Mouse (Mus musculus): ENCODE measurements around the gene Sh3bp5l.
"Not testable (repeated sequence)": the region's sequence is repeated elsewhere in the genome, so short reads cannot be mapped to it uniquely, and the experiment has no call there.

Gene Sh3bp5l

GRCm38 (mm10) chr11:58330276-58331148 lies at the start of gene Sh3bp5l, which contains the start of gene Zfp672:
Gene Sh3bp5l (plus strand): TSS chr11:58330724.
Gene Zfp672 (minus strand): TSS chr11:58330339.
- in situ Hi-C loops (cut with MboI, MseI) = loop anchor here (10.0 kb wide), 1 partner anchor 756 kb away; no protein-coding TSS in a partner anchor

GRCm38 (mm10) chr11:58281970-58282496 lies 48.5 kb upstream of the Sh3bp5l start:
- in situ Hi-C loops (cut with MboI, MseI) = no loop called here

DNA sequence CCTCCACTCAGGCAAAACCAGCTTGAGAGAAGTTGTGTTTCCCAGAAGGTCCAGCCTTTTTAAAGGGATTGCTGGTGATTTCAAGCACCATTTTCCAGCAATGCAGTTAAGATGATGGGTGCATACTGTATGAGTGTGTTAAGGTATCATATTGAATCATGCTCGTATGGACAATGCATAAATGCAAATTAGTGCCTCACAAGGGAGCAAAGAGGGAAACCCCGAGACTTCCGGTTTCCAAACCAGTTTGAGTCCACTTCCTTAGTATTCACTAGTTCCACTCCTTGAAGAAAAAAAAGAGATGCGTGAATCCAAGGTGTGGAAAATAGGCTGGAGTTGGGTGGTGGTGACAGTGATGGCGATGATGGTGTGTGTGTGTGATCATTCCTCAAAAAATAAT lies 48.0 kb upstream of the Sh3bp5l start:
- in situ Hi-C loops (cut with MboI, MseI) = no loop called here

- in situ Hi-C loops (cut with MboI, MseI) = loop anchor here (5.0 kb wide), 2 partner anchors 48 to 118 kb away; partner anchors contain the start of gene Mrpl22
Measured at GRCm38 (mm10) chr11:58289992-58290682, 40.4 kb upstream of the Sh3bp5l start.

GRCm38 (mm10) chr11:58290812-58291211 lies 39.7 kb upstream of the Sh3bp5l start:
- in situ Hi-C loops (cut with MboI, MseI) = loop anchor here (5.0 kb wide), 1 partner anchor 119 kb away; the partner anchor contains the start of gene Mrpl22

- in situ Hi-C loops (cut with MboI, MseI) = loop anchor here (5.0 kb wide), 1 partner anchor 120 kb away; the partner anchor contains the start of gene Mrpl22
Measured at GRCm38 (mm10) chr11:58292791-58293190, 37.7 kb upstream of the Sh3bp5l start.

DNA sequence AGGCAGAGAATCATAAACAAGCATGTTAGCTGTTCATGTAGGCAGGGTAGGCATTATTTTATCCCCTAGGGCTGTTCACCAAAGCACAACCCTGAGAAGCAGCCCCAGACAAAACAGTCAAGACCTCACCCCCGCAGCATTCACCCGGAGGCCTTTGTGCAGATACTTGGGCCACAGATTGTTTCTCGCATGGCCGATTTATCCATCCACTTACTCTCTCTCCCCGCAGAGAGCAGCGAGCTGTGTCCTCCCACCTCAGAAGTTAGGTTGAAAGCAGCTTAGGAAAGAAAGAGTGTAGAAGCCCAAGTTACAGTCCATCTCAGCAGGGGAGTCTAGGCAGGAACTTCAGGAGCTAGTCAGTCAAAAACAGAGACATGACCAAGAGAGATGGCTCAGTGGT lies 33.1 kb upstream of the Sh3bp5l start:
- in situ Hi-C loops (cut with MboI, MseI) = no loop called here

- in situ Hi-C loops (cut with MboI, MseI) = no loop called here
Measured at GRCm38 (mm10) chr11:58301057-58301456, 29.5 kb upstream of the Sh3bp5l start.

- in situ Hi-C loops (cut with MboI, MseI) = no loop called here
Measured at GRCm38 (mm10) chr11:58301837-58302754, 28.4 kb upstream of the Sh3bp5l start.

- in situ Hi-C loops (cut with MboI, MseI) = no loop called here
Measured at GRCm38 (mm10) chr11:58302774-58303445, 27.6 kb upstream of the Sh3bp5l start.

GRCm38 (mm10) chr11:58303594-58303993 lies 26.9 kb upstream of the Sh3bp5l start:
- in situ Hi-C loops (cut with MboI, MseI) = no loop called here

GRCm38 (mm10) chr11:58305299-58305698 lies 25.2 kb upstream of the Sh3bp5l start:
- in situ Hi-C loops (cut with MboI, MseI) = not testable (repeated sequence)

DNA sequence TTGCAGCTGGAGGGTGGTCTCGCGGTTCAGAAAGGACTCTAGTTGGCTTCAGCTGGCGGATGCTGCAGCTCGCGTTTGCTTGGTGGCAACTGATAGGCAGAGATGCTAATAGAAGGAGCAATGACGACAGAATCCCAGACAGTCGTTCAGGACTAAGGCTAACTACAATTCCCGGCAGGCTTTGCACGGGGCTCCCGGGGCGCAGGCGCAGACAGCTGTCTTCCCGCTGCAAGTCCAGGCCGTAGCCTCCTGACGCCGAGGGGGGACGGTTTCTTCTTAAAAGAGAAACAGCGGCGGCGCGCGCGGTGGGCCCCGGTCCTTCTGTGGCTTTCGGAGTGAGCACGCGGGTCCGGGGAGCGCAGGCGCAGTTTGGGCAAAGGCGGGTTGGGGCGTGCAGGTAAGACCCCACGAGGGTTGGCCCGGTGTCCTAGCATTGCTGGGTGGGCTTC lies 23.6 kb upstream of the Sh3bp5l start, which contains the start of gene Zfp692:
Gene Zfp692 (plus strand): TSS at position 210 of the 449 bp plus-strand sequence.
- in situ Hi-C loops (cut with MboI, MseI) = no loop called here

DNA sequence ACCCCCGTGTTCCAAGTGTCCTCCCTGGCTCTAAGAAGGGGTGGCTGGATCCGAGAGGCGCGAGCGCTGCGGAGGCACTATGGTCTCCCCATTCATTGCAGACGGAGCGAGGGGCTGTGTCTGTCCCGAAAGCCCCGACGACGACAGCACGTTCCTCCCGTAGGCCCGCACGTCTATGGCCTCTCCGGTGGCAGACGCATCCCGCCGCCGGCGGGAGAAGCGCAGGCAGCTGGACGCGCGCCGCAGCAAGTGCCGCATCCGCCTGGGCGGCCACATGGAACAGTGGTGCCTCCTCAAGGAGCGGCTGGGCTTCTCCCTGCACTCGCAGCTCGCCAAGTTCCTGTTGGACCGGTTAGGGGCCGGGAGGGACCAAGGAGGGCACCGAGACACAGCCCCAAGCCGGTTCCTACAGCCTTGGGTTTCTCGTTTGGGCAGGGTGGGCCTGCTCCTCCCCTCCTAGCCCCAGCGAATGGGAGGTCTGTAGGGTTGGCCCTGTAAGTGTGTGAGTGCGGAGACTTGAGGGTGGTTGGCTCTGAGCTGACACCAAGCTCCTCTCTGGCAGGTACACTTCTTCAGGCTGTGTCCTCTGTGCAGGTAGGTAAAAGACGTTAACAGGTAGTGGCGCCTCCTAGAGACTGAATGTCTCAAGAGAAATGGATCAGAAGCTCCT lies 23.0 kb upstream of the Sh3bp5l start:
- in situ Hi-C loops (cut with MboI, MseI) = no loop called here

GRCm38 (mm10) chr11:58308661-58309060 lies 21.9 kb upstream of the Sh3bp5l start:
- in situ Hi-C loops (cut with MboI, MseI) = no loop called here

GRCm38 (mm10) chr11:58314069-58314468 lies 16.5 kb upstream of the Sh3bp5l start:
- in situ Hi-C loops (cut with MboI, MseI) = no loop called here

DNA sequence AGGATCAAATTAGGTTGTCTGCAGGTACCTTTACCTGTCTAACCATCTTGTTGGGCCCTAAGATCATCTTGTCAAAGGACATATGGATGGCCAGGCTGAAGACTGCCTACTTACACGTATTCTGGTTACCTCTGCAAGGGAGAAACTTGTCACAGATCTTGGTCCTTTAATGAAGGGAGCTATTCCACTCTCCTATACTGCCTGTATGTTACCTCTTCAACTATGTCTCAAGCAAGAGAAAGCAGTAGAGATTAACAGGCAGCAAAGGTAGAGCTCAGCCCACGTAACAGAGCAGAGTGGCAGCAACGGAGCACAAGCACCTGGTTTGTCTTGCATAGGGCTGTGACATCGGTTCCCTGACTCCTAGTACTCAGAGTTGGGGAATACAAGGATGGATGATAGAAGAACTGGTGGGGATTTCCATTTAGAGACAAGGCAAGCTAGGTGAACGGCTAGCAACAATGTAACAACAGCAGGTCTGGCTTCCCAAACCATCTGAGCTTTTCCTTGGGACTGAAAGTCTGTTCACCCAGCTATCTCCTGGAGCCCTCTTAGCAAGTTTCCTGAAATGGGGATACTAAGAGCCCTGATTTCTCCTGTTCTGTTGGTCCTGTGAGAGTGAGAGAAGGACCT lies 14.9 kb upstream of the Sh3bp5l start:
- in situ Hi-C loops (cut with MboI, MseI) = no loop called here

GRCm38 (mm10) chr11:58316344-58316743 lies 14.2 kb upstream of the Sh3bp5l start:
- in situ Hi-C loops (cut with MboI, MseI) = no loop called here

- in situ Hi-C loops (cut with MboI, MseI) = no loop called here
Measured at GRCm38 (mm10) chr11:58316768-58317390, 13.6 kb upstream of the Sh3bp5l start.
